Mouse (Mus musculus) midbrain, embryonic 12.5 days (tissue): Measurements from ENCODE around the gene Snapc1. TPM values are rescaled to one million over a fixed set of nuclear protein-coding genes. Genes with fewer than 3 reads are reported as not detected.

ENCODE experiments used
- ATAC-seq: fragments of 200-750 bp; cut with Nextera tagmentation; 2 replicates; pipeline ENCODE4 v1.8.0; 2017; ENCODE audit warnings: low read depth, moderate TSS enrichment, moderate library complexity; ENCODE audit not compliant: low FRiP score
- H3K27ac ChIP-seq: fragments of 300-500 bp; sonication (generic); replicated peaks from 2 replicates; pipeline ENCODE4 v1.5.1; 2016; ENCODE audit warnings: mild to moderate bottlenecking
- H3K27me3 ChIP-seq: fragments of 300-500 bp; sonication (generic); 2 replicates; pipeline ENCODE4 v1.6.1; 2016; ENCODE audit warnings: mild to moderate bottlenecking
- H3K36me3 ChIP-seq: fragments of 300-500 bp; sonication (generic); 2 replicates; pipeline ENCODE4 v1.6.1; 2016
- H3K4me1 ChIP-seq: fragments of 300-500 bp; sonication (generic); 2 replicates; pipeline ENCODE4 v1.6.1; 2016
- H3K4me2 ChIP-seq: fragments of 300-500 bp; sonication (generic); replicated peaks from 2 replicates; pipeline ENCODE4 v1.6.1; 2016; ENCODE audit warnings: mild to moderate bottlenecking, moderate library complexity
- H3K4me3 ChIP-seq: fragments of 300-500 bp; sonication (generic); 2 replicates; pipeline ENCODE4 v1.5.1; 2016; ENCODE audit warnings: mild to moderate bottlenecking
- H3K9ac ChIP-seq: fragments of 300-500 bp; sonication (generic); replicated peaks from 2 replicates; pipeline ENCODE4 v1.6.1; 2016; ENCODE audit warnings: mild to moderate bottlenecking, moderate library complexity
- H3K9me3 ChIP-seq: fragments of 300-500 bp; sonication (generic); 2 replicates; pipeline ENCODE4 v1.6.1; 2016; ENCODE audit warnings: mild to moderate bottlenecking
- WGBS: fragments of 180-500 bp; shearing (Covaris S2); methylation state at CpG from one replicate; pipeline ENCODE4 v1.1.7; 2016; 5-methylcytosine and 5-hydroxymethylcytosine counted together
- polyA plus RNA-seq: library from polyadenylated mRNA; unstranded; fragments of >200 nt; fragmentation: Nextera tagmentation; extraction: Ambion mirVana; gene quantifications from 2 replicates; pipeline ENCODE4 v1.2.1, GENCODE M21; 2016

Snapc1 gene
- 23.6 and 31.9 TPM in 2 replicates for polyA plus RNA-seq

GRCm38 (mm10) chr12:73964291-73965281, at the start of gene Snapc1:
TSS of gene Snapc1 (plus strand) at chr12:73964481.
- 2% methylated on average over 60 of the region's 60 CpGs for WGBS
- ATAC-seq = peak; percentile 100
- Histone ChIP-seq H3K4me1 (peaks cover 10% of the 10 kb centered on the region), H3K36me3 (peaks cover 22% of the 10 kb centered on the region), H3K4me2 (peak within 1 kb of the TSS; percentile 79), H3K27ac (peak within 1 kb of the TSS; percentile 72), H3K4me3 (peak within 1 kb of the TSS; percentile 89), H3K9ac (peak within 1 kb of the TSS; percentile 85), H3K27me3 (no peaks in the 10 kb centered on the region; the same call in 1 of the 2 replicates), H3K9me3 (no peaks in the 10 kb centered on the region)

- Histone ChIP-seq H3K4me2 (no peak overlapping the region), H3K4me3 (no peak overlapping the region), H3K36me3 (no peaks in the 10 kb centered on the region), H3K9ac (no peak overlapping the region), H3K9me3 (no peaks in the 10 kb centered on the region), H3K27ac (no peak overlapping the region), H3K4me1 (no peaks in the 10 kb centered on the region), H3K27me3 (no peaks in the 10 kb centered on the region)
- 95% methylated on average over 5 of the region's 5 CpGs for WGBS
- no peak for ATAC-seq
Observed at GRCm38 (mm10) chr12:73918479-73918878, 45.8 kb upstream of the Snapc1 start.

- H3K4me3 ChIP-seq = no peak overlapping the region
- WGBS = 87% methylated on average over 3 of the region's 3 CpGs
- no peaks in the 10 kb centered on the region for H3K9me3 ChIP-seq
- no peaks in the 10 kb centered on the region for H3K4me1 ChIP-seq
- peaks cover 63% of the 10 kb centered on the region for H3K36me3 ChIP-seq
- no peak overlapping the region for H3K27ac ChIP-seq
- no peak overlapping the region for H3K4me2 ChIP-seq
- ATAC-seq = no peak
- H3K27me3 ChIP-seq = no peaks in the 10 kb centered on the region
- H3K9ac ChIP-seq = no peak overlapping the region
Observed at GRCm38 (mm10) chr12:73930266-73930665, 34.0 kb upstream of the Snapc1 start.

- Histone ChIP-seq H3K4me1 (no peaks in the 10 kb centered on the region), H3K4me2 (no peak overlapping the region), H3K27me3 (no peaks in the 10 kb centered on the region), H3K27ac (no peak overlapping the region), H3K9me3 (no peaks in the 10 kb centered on the region), H3K9ac (no peak overlapping the region), H3K4me3 (no peak overlapping the region), H3K36me3 (peaks cover 66% of the 10 kb centered on the region)
- ATAC-seq = no peak
- WGBS = 63% methylated on average over 5 of the region's 5 CpGs
Observed at GRCm38 (mm10) chr12:73931274-73931673, 33.0 kb upstream of the Snapc1 start.

- H3K9ac ChIP-seq = no peak overlapping the region
- H3K27me3 ChIP-seq = no peaks in the 10 kb centered on the region
- no peak overlapping the region for H3K4me3 ChIP-seq
- no peak overlapping the region for H3K4me2 ChIP-seq
- H3K36me3 ChIP-seq = peaks cover 77% of the 10 kb centered on the region
- no peak for ATAC-seq
- WGBS = 86% methylated on average over 2 of the region's 2 CpGs
- no peaks in the 10 kb centered on the region for H3K9me3 ChIP-seq
- no peaks in the 10 kb centered on the region for H3K4me1 ChIP-seq
- no peak overlapping the region for H3K27ac ChIP-seq
Observed at GRCm38 (mm10) chr12:73934528-73934927, 29.8 kb upstream of the Snapc1 start.

GRCm38 (mm10) chr12:73937353-73937752, 26.9 kb upstream of the Snapc1 start, which contains the start of gene Gm49321:
TSS of gene Gm49321 (plus strand) at chr12:73937653.
- Histone ChIP-seq H3K27me3 (no peaks in the 10 kb centered on the region), H3K36me3 (peaks cover 76% of the 10 kb centered on the region), H3K4me1 (no peaks in the 10 kb centered on the region), H3K4me2 (no peak within 1 kb of the TSS), H3K9me3 (no peaks in the 10 kb centered on the region), H3K4me3 (no peak within 1 kb of the TSS), H3K27ac (no peak within 1 kb of the TSS), H3K9ac (no peak within 1 kb of the TSS)
- WGBS = 100% methylated on average over 1 of the region's 1 CpGs
- ATAC-seq = no peak

DNA sequence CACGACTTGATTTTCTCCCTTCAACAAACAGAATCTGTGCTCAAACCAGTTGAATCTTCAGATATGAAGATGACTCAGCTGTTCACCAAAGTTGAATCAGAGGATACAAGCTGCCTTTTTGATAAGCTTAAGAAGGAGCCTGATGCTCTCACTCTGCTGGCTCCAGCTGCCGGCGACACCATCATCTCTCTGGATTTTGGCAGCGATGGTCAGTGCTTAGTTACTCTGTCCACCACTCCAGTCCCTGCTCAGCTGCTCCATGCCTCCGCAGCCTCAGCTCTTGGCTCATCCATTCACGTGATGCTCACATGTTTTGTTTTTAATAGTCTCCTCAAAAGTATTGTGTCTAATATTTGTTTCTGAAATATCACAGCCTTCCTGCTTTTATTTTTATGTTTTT, 24.7 kb upstream of the Snapc1 start:
- 94% methylated on average over 6 of the region's 6 CpGs for WGBS
- Histone ChIP-seq H3K9me3 (no peaks in the 10 kb centered on the region), H3K36me3 (peaks cover 75% of the 10 kb centered on the region), H3K4me3 (no peak overlapping the region), H3K27me3 (no peaks in the 10 kb centered on the region), H3K4me1 (no peaks in the 10 kb centered on the region), H3K4me2 (no peak overlapping the region), H3K9ac (no peak overlapping the region), H3K27ac (no peak overlapping the region)
- ATAC-seq = no peak

- peaks cover 13% of the 10 kb centered on the region for H3K4me1 ChIP-seq
- peaks cover 10% of the 10 kb centered on the region for H3K27me3 ChIP-seq
- H3K9me3 ChIP-seq = no peaks in the 10 kb centered on the region
- peaks cover 19% of the 10 kb centered on the region for H3K36me3 ChIP-seq
- no peak overlapping the region for H3K9ac ChIP-seq
- WGBS = 90% methylated on average over 4 of the region's 4 CpGs
- H3K27ac ChIP-seq = no peak overlapping the region
- H3K4me2 ChIP-seq = no peak overlapping the region
- no peak overlapping the region for H3K4me3 ChIP-seq
- ATAC-seq = no peak
Observed at GRCm38 (mm10) chr12:73948415-73948814, 15.9 kb upstream of the Snapc1 start.

DNA sequence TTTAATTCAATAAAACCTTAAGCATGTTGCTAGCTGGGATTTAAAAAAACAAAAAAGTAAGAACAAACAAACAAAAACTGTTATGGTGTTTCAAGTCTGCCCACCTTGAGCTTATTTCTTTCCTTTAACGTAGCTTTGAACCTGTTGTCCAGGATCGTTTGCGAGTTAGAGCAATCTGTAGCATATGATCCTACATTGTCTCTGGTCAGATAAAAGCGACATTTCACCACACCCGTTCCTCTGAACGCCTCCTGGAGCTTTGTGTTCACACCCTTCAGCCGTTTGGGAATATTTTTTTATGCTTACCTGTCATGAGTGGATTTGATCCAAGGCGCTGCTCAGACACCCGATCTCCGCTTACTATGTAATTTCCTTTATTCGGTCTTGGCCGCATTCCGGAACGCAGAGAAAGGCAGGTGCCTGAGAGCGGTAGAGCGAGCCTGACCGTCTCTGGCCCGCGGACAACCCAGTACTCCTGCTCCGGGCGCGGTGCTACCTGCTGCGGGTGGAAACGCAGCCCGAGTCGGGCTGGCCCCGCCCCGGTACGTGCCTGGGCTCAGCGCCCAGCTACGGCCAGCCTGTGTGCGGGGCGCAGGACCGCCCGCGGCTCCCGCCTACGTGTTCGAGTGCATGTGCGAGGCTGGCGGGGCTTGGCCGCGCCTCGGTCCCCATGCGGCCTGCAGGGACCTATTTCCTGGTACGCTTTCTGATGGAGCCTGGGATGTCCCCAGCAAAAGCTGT, 14.8 kb upstream of the Snapc1 start:
- 5% methylated on average over 46 of the region's 46 CpGs for WGBS
- H3K36me3 ChIP-seq = 0 out of 2 replicates have a peak, but pooled peaks cover 8% of the 10 kb centered on the region
- H3K9me3 ChIP-seq = no peaks in the 10 kb centered on the region
- peak overlapping the region; percentile 75 for H3K4me2 ChIP-seq
- peaks cover 15% of the 10 kb centered on the region for H3K4me1 ChIP-seq
- H3K9ac ChIP-seq = peak overlapping the region; percentile 54; the same call in 1 of the 2 replicates
- H3K27me3 ChIP-seq = peaks cover 10% of the 10 kb centered on the region
- ATAC-seq = peak; percentile 92
- H3K27ac ChIP-seq = no peak overlapping the region
- peak overlapping the region; percentile 45 for H3K4me3 ChIP-seq

DNA sequence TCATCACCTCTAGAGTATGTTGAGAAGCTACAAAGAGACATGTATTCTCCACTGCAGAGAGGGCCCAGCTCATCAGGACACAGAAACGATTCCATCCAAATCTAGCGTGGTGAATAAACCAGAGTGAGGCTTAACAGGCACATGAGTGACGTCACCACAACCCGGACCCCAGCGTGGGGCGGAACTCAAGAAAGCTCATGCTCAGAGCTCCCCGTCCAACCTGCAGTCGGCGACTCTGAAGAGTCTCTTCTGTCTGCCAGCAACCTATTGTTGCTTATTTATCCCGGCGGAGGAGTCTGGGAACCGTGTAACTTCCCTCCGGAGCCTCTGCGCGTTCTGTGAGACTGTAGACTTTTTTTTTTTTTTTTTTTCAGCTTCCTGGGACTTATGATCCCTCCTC, 11.4 kb upstream of the Snapc1 start:
- no peaks in the 10 kb centered on the region for H3K36me3 ChIP-seq
- H3K4me1 ChIP-seq = peaks cover 15% of the 10 kb centered on the region
- no peak overlapping the region for H3K27ac ChIP-seq
- 4% methylated on average over 15 of the region's 15 CpGs for WGBS
- peak overlapping the region; percentile 54 for H3K4me2 ChIP-seq
- H3K9me3 ChIP-seq = no peaks in the 10 kb centered on the region
- peak; percentile 56; the same call in 1 of the 2 replicates for ATAC-seq
- H3K9ac ChIP-seq = peak overlapping the region; percentile 41; the same call in 1 of the 2 replicates
- H3K4me3 ChIP-seq = peak overlapping the region; percentile 33
- H3K27me3 ChIP-seq = peaks cover 10% of the 10 kb centered on the region

- H3K4me1 ChIP-seq = peaks cover 15% of the 10 kb centered on the region
- H3K27ac ChIP-seq = no peak overlapping the region
- H3K9me3 ChIP-seq = no peaks in the 10 kb centered on the region
- peaks cover 5% of the 10 kb centered on the region for H3K27me3 ChIP-seq
- H3K4me2 ChIP-seq = peak overlapping the region; percentile 54
- peak overlapping the region; percentile 33 for H3K4me3 ChIP-seq
- H3K36me3 ChIP-seq = no peaks in the 10 kb centered on the region
- no peak for ATAC-seq
- 49% methylated on average over 14 of the region's 14 CpGs for WGBS
- H3K9ac ChIP-seq = no peak overlapping the region
Observed at GRCm38 (mm10) chr12:73953420-73954186, 10.7 kb upstream of the Snapc1 start.
